Mouse (Mus musculus) midbrain, embryonic 10.5 days (tissue): ENCODE results near the gene Aftph. TPM values are rescaled to one million over a fixed set of nuclear protein-coding genes. Genes with fewer than 3 reads are reported as not detected.
"Not testable (repeated sequence)": the region's sequence is repeated elsewhere in the genome, so short reads cannot be mapped to it uniquely, and the experiment has no call there.

ENCODE experiments used
- DNase-seq: peaks from one replicate; pipeline ENCODE4 v3.0.0-alpha.2; 2017; ENCODE audit warnings: low spot score
- H3K27ac ChIP-seq: fragments of 300-500 bp; sonication (generic); replicated peaks from 2 replicates; pipeline ENCODE4 v1.5.1; 2016; ENCODE audit warnings: mild to moderate bottlenecking
- H3K27me3 ChIP-seq: fragments of 300-500 bp; sonication (generic); 2 replicates; pipeline ENCODE4 v1.6.1; 2016; ENCODE audit warnings: low read depth, mild to moderate bottlenecking; ENCODE audit not compliant: poor library complexity, severe bottlenecking
- H3K36me3 ChIP-seq: fragments of 300-500 bp; sonication (generic); 2 replicates; pipeline ENCODE4 v1.6.1; 2016; ENCODE audit warnings: mild to moderate bottlenecking, moderate library complexity
- H3K4me1 ChIP-seq: fragments of 300-500 bp; sonication (generic); 2 replicates; pipeline ENCODE4 v1.6.1; 2016
- H3K4me3 ChIP-seq: fragments of 300-500 bp; sonication (generic); 2 replicates; pipeline ENCODE4 v1.5.1; 2016; ENCODE audit warnings: mild to moderate bottlenecking, moderate library complexity
- H3K9me3 ChIP-seq: fragments of 300-500 bp; sonication (generic); replicated peaks from 2 replicates; pipeline ENCODE4 v1.6.1; 2016; ENCODE audit warnings: mild to moderate bottlenecking
- WGBS: fragments of 180-500 bp; shearing (Covaris S2); methylation state at CpG from one replicate; pipeline ENCODE4 v1.1.7; 2016; 5-methylcytosine and 5-hydroxymethylcytosine counted together
- polyA plus RNA-seq: library from polyadenylated mRNA; unstranded; fragments of >200 nt; fragmentation: Nextera tagmentation; extraction: Ambion mirVana; gene quantifications from 2 replicates; pipeline ENCODE4 v1.2.1, GENCODE M21; 2016

Aftph gene
- polyA plus RNA-seq, 1 experiment from 2014 or later, result 22.1 TPM

- H3K27me3 ChIP-seq, result no peaks in the 10 kb centered on the region
- H3K27ac ChIP-seq, result no peak overlapping the region; the same call in 1 of the 2 replicates
- H3K9me3 ChIP-seq, result no peaks in the 10 kb centered on the region
Measured at GRCm38 (mm10) chr11:20772642-20773041, 31.3 kb upstream of the Aftph start.

DNA sequence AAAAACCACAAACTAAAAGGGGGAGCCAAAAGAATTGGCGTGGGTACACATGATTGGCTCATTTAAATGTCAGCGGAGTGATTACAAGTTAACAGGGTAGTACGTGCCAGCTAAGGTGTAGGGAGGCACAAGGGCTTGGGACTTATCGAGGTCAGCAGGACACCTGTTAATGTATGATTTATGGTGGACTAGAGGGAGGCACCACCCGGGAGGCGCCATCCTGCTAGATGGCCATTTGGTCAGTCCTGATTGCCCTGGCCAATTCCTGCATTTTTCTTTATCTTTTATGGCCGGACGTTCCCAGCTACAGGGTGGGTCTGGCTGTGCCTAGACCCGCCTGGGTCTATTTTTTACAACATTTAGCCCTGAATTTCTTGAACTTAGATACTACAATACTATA lies 30.4 kb upstream of the Aftph start:
- H3K4me1 ChIP-seq, DNase-seq, H3K27ac ChIP-seq, H3K36me3 ChIP-seq, H3K9me3 ChIP-seq, H3K27me3 ChIP-seq, H3K4me3 ChIP-seq: not testable (repeated sequence)
- 88% methylated on average over 9 of the region's 9 CpGs for WGBS

More at GRCm38 (mm10) chr11:20772642-20773041, 31.3 kb upstream of the Aftph start:
- H3K4me1 ChIP-seq, result peaks cover 4% of the 10 kb centered on the region
- DNase-seq, result no peak
- H3K4me3 ChIP-seq, result no peak overlapping the region
- 87% methylated on average over 1 of the region's 1 CpGs for WGBS
- no peaks in the 10 kb centered on the region for H3K36me3 ChIP-seq

DNA sequence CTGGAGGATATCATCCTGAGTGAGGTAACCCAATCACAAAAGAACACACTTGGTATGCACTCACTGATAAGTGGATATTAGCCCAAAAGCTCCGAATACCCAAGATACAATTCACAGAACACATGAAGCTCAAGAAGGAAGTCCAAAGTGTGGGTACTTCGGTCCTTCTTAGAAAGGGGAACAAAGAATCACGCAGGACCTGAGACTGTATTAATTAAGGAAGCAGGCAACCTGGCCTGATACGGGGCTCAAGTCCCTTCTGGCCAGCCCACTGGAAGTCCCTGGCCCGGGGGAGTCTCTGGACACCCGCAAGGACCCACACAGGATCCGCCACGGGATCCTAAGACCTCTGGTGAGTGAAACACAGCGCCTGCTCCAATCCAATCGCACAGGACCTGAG lies 20.6 kb upstream of the Aftph start:
- not testable (repeated sequence) for H3K9me3 ChIP-seq, H3K27me3 ChIP-seq, H3K27ac ChIP-seq, H3K4me3 ChIP-seq, DNase-seq, H3K36me3 ChIP-seq, H3K4me1 ChIP-seq
- 94% methylated on average over 10 of the region's 10 CpGs for WGBS

GRCm38 (mm10) chr11:20750573-20750972 lies 9.2 kb upstream of the Aftph start:
- WGBS, result 89% methylated on average over 2 of the region's 2 CpGs
- no peak overlapping the region for H3K4me3 ChIP-seq

DNA sequence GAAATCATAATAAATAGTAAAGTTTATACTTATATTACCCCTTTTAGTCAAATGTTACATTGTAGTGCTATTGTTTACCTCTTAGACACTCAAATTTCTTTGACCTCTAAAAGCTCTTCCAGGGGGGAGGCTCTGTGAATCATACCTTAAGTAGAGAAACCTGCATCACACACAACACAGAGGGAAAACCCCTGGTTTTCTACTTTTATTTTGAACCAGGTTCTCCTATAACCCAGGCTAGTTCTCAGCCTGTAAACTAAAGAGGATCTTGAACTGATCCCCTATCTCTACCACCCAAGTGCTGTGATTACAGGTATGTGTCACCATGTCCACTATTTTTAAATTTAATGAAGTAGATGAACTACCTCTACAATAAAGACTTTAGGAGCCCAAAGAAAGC lies 2.0 kb upstream of the Aftph start:
- H3K27me3 ChIP-seq, result no peaks in the 10 kb centered on the region
- DNase-seq, result no peak
- H3K4me1 ChIP-seq, result peaks cover 17% of the 10 kb centered on the region
- no peaks in the 10 kb centered on the region for H3K9me3 ChIP-seq
- H3K27ac ChIP-seq, result no peak overlapping the region
- no peaks in the 10 kb centered on the region for H3K36me3 ChIP-seq
- no peak overlapping the region for H3K4me3 ChIP-seq

More at GRCm38 (mm10) chr11:20750573-20750972, 9.2 kb upstream of the Aftph start:
- no peak for DNase-seq
- Histone ChIP-seq H3K27ac (no peak overlapping the region), H3K4me1 (no peaks in the 10 kb centered on the region), H3K9me3 (peaks cover 16% of the 10 kb centered on the region), H3K27me3 (no peaks in the 10 kb centered on the region), H3K36me3 (no peaks in the 10 kb centered on the region)

- no peaks in the 10 kb centered on the region for H3K9me3 ChIP-seq
- H3K36me3 ChIP-seq, result no peaks in the 10 kb centered on the region
- H3K27me3 ChIP-seq, result no peaks in the 10 kb centered on the region
- peak overlapping the region; percentile 96 for H3K4me3 ChIP-seq
- peaks cover 17% of the 10 kb centered on the region for H3K4me1 ChIP-seq
- under 1% methylated on average over 9 of the region's 9 CpGs for WGBS
- H3K27ac ChIP-seq, result peak overlapping the region; percentile 92
- peak; percentile 23 for DNase-seq
Measured at GRCm38 (mm10) chr11:20742361-20742897, 1.0 kb upstream of the Aftph start.

GRCm38 (mm10) chr11:20740481-20741200 lies 748 bp downstream of the Aftph start:
- Histone ChIP-seq H3K4me3 (peak overlapping the region; percentile 96), H3K9me3 (no peaks in the 10 kb centered on the region), H3K4me1 (peaks cover 17% of the 10 kb centered on the region), H3K27ac (peak overlapping the region; percentile 92), H3K36me3 (peaks cover 6% of the 10 kb centered on the region; the same call in 1 of the 2 replicates), H3K27me3 (no peaks in the 10 kb centered on the region)
- WGBS, result under 1% methylated on average over 56 of the region's 56 CpGs
- DNase-seq, result peak; percentile 63

- 85% methylated on average over 3 of the region's 3 CpGs for WGBS
- Histone ChIP-seq H3K27ac (no peak overlapping the region), H3K9me3 (no peaks in the 10 kb centered on the region), H3K36me3 (peaks cover 6% of the 10 kb centered on the region; the same call in 1 of the 2 replicates), H3K4me1 (0 out of 2 replicates have a peak, but pooled peaks cover 5% of the 10 kb centered on the region), H3K4me3 (no peak overlapping the region), H3K27me3 (no peaks in the 10 kb centered on the region)
- no peak for DNase-seq
Measured at GRCm38 (mm10) chr11:20734066-20734465, 7.3 kb downstream of the Aftph start.

GRCm38 (mm10) chr11:20733486-20734030 lies 7.8 kb downstream of the Aftph start:
- Histone ChIP-seq H3K36me3 (peaks cover 6% of the 10 kb centered on the region; the same call in 1 of the 2 replicates), H3K27ac (no peak overlapping the region), H3K4me3 (no peak overlapping the region), H3K4me1 (0 out of 2 replicates have a peak, but pooled peaks cover 5% of the 10 kb centered on the region), H3K9me3 (no peaks in the 10 kb centered on the region), H3K27me3 (no peaks in the 10 kb centered on the region)
- 65% methylated on average over 3 of the region's 3 CpGs for WGBS
- no peak for DNase-seq

- Histone ChIP-seq H3K27me3 (no peaks in the 10 kb centered on the region), H3K27ac (no peak overlapping the region), H3K4me1 (0 out of 2 replicates have a peak, but pooled peaks cover 5% of the 10 kb centered on the region), H3K36me3 (peaks cover 28% of the 10 kb centered on the region), H3K9me3 (no peaks in the 10 kb centered on the region), H3K4me3 (no peak overlapping the region)
- 93% methylated on average over 1 of the region's 1 CpGs for WGBS
- no peak for DNase-seq
Measured at GRCm38 (mm10) chr11:20729403-20729802, 12.0 kb downstream of the Aftph start.

GRCm38 (mm10) chr11:20728044-20728443 lies 13.3 kb downstream of the Aftph start:
- H3K27ac ChIP-seq, result no peak overlapping the region
- 97% methylated on average over 2 of the region's 2 CpGs for WGBS

GRCm38 (mm10) chr11:20723572-20723971 lies 17.8 kb downstream of the Aftph start:
- no peaks in the 10 kb centered on the region for H3K4me1 ChIP-seq
- no peak overlapping the region for H3K27ac ChIP-seq
- H3K27me3 ChIP-seq, result no peaks in the 10 kb centered on the region
- no peak for DNase-seq
- H3K9me3 ChIP-seq, result no peaks in the 10 kb centered on the region
- peaks cover 53% of the 10 kb centered on the region for H3K36me3 ChIP-seq
- H3K4me3 ChIP-seq, result no peak overlapping the region
- 92% methylated on average over 5 of the region's 5 CpGs for WGBS

More at GRCm38 (mm10) chr11:20728044-20728443, 13.3 kb downstream of the Aftph start:
- H3K4me3 ChIP-seq, result no peak overlapping the region
- H3K36me3 ChIP-seq, result peaks cover 29% of the 10 kb centered on the region
- DNase-seq, result no peak
- H3K27me3 ChIP-seq, result no peaks in the 10 kb centered on the region
- H3K9me3 ChIP-seq, result no peaks in the 10 kb centered on the region
- H3K4me1 ChIP-seq, result no peaks in the 10 kb centered on the region

GRCm38 (mm10) chr11:20712068-20712671 lies 29.2 kb downstream of the Aftph start:
- whole genome bisulfite sequencing, result 85% methylated on average over 9 of the region's 9 CpGs
- no peaks in the 10 kb centered on the region for H3K4me1 ChIP-seq

More at GRCm38 (mm10) chr11:20712068-20712671, 29.2 kb downstream of the Aftph start:
- no peaks in the 10 kb centered on the region for H3K9me3 ChIP-seq
- H3K27me3 ChIP-seq, result no peaks in the 10 kb centered on the region
- H3K27ac ChIP-seq, result no peak overlapping the region
- peaks cover 10% of the 10 kb centered on the region for H3K36me3 ChIP-seq
- DNase-seq, result no peak
- no peak overlapping the region for H3K4me3 ChIP-seq
